Mouse (Mus musculus): Measurements from ENCODE around the gene Ruvbl1.

The Ruvbl1 gene

DNA sequence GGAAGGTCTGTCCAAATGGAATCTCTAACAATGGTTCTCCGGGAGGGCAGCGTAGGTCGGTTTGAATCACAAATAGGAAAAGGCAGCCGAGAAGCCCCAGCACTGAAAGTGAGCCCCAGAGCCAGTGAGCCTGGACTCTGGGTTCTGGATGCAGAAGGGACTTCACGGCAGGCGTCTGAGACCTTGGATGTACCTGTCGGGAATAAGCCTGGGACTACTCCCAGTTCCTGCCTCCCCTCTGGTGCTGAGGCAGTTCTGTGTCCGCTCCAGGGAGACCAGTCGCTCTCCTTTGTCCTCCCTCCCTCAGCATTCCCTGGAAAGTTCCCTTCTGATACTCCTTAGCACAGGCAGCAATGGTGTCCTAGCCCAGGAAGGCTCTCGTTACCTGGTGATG is 80.2 kb downstream of the Ruvbl1 start:
- DNase-seq (ENCODE audit: low spot score in 2 of 2) = no peak

Measured in thymus, postnatal 10 days (tissue).